Mouse (Mus musculus) kidney, embryonic 14.5 days (tissue): Measurements from ENCODE around the gene Dhx8. TPM values are rescaled to one million over a fixed set of nuclear protein-coding genes. Genes with fewer than 3 reads are reported as not detected.

Experiments
- ATAC-seq: fragments of 200-750 bp; cut with Nextera tagmentation; 2 replicates; pipeline ENCODE4 v1.8.0; 2017; ENCODE audit warnings: moderate number of reproducible peaks, mild to moderate bottlenecking, moderate TSS enrichment, moderate library complexity; ENCODE audit not compliant: low FRiP score, low TSS enrichment
- H3K27ac ChIP-seq: fragments of 300-500 bp; sonication (generic); 2 replicates; pipeline ENCODE4 v1.5.1; 2014; ENCODE audit warnings: low read depth, mild to moderate bottlenecking, low read length, moderate library complexity, mixed read lengths
- H3K27me3 ChIP-seq: fragments of 300-500 bp; sonication (generic); 2 replicates; pipeline ENCODE4 v1.6.1; 2014; ENCODE audit warnings: mild to moderate bottlenecking, low read length; ENCODE audit not compliant: control insufficient read depth, insufficient read depth
- H3K36me3 ChIP-seq: fragments of 300-500 bp; sonication (generic); 2 replicates; pipeline ENCODE4 v1.6.1; 2014; ENCODE audit warnings: low read length, mixed read lengths; ENCODE audit not compliant: control insufficient read depth, insufficient read depth
- H3K4me1 ChIP-seq: fragments of 300-500 bp; sonication (generic); 2 replicates; pipeline ENCODE4 v1.6.1; 2014; ENCODE audit warnings: low read length, mixed read lengths; ENCODE audit not compliant: control insufficient read depth, insufficient read depth
- H3K4me2 ChIP-seq: fragments of 300-500 bp; sonication (generic); replicated peaks from 2 replicates; pipeline ENCODE4 v1.6.1; 2014; ENCODE audit warnings: low read depth, mild to moderate bottlenecking, low read length
- H3K4me3 ChIP-seq: fragments of 300-500 bp; sonication (generic); 2 replicates; pipeline ENCODE4 v1.5.1; 2014; ENCODE audit warnings: mild to moderate bottlenecking, low read length
- H3K9ac ChIP-seq: fragments of 300-500 bp; sonication (generic); 2 replicates; pipeline ENCODE4 v1.6.1; 2014; ENCODE audit warnings: low read depth, mild to moderate bottlenecking, low read length, moderate library complexity
- H3K9me3 ChIP-seq: fragments of 300-500 bp; sonication (generic); 2 replicates; pipeline ENCODE4 v1.6.1; 2016; ENCODE audit warnings: low read length; ENCODE audit not compliant: control insufficient read depth
- WGBS: fragments of 180-500 bp; shearing (Covaris S2); extraction: QIAGEN DNeasy Blood & Tissue Kit; methylation state at CpG from one replicate; pipeline ENCODE4 v1.1.7; 2014; 5-methylcytosine and 5-hydroxymethylcytosine counted together
- polyA plus RNA-seq: library from polyadenylated mRNA; unstranded; fragments of >200 nt; fragmentation: Nextera tagmentation; extraction: Ambion mirVana; gene quantifications from 2 replicates; pipeline ENCODE4 v1.2.1, GENCODE M21; 2014

Dhx8 gene
- polyA plus RNA-seq, 1 experiment from 2014 or later: 38.1 TPM

GRCm38 (mm10) chr11:101797355-101797754 is 64.6 kb downstream of the Dhx8 start:
- 82% methylated on average over 2 of the region's 2 CpGs for WGBS

GRCm38 (mm10) chr11:101798083-101798482 is 65.4 kb downstream of the Dhx8 start:
- H3K9me3 ChIP-seq: no peaks in the 10 kb centered on the region
- H3K4me1 ChIP-seq: peaks cover 11% of the 10 kb centered on the region; the same call in 1 of the 2 replicates
- H3K27me3 ChIP-seq: 0 out of 2 replicates have a peak, but pooled peaks cover 5% of the 10 kb centered on the region
- no peak for ATAC-seq
- WGBS: 39% methylated on average over 8 of the region's 8 CpGs
- H3K27ac ChIP-seq: no peak overlapping the region
- H3K4me3 ChIP-seq: no peak overlapping the region
- H3K36me3 ChIP-seq: no peaks in the 10 kb centered on the region
- H3K9ac ChIP-seq: no peak overlapping the region
- no peak overlapping the region for H3K4me2 ChIP-seq

More at GRCm38 (mm10) chr11:101797355-101797754, 64.6 kb downstream of the Dhx8 start:
- H3K4me3 ChIP-seq: no peak overlapping the region
- no peak overlapping the region for H3K4me2 ChIP-seq
- ATAC-seq: no peak
- H3K9me3 ChIP-seq: no peaks in the 10 kb centered on the region
- 0 out of 2 replicates have a peak, but pooled peaks cover 3% of the 10 kb centered on the region for H3K27me3 ChIP-seq
- no peak overlapping the region for H3K9ac ChIP-seq
- H3K4me1 ChIP-seq: peaks cover 11% of the 10 kb centered on the region; the same call in 1 of the 2 replicates
- no peak overlapping the region for H3K27ac ChIP-seq
- H3K36me3 ChIP-seq: no peaks in the 10 kb centered on the region

GRCm38 (mm10) chr11:101801386-101801785 is 68.7 kb downstream of the Dhx8 start:
- ATAC-seq: no peak; the same call in 1 of the 2 replicates
- Histone ChIP-seq H3K36me3 (no peaks in the 10 kb centered on the region), H3K4me2 (no peak overlapping the region), H3K27ac (no peak overlapping the region), H3K4me1 (peaks cover 11% of the 10 kb centered on the region; the same call in 1 of the 2 replicates), H3K9me3 (no peaks in the 10 kb centered on the region), H3K9ac (no peak overlapping the region), H3K4me3 (no peak overlapping the region), H3K27me3 (0 out of 2 replicates have a peak, but pooled peaks cover 5% of the 10 kb centered on the region)
- WGBS: 7% methylated on average over 5 of the region's 5 CpGs

- 0 out of 2 replicates have a peak, but pooled peaks cover 5% of the 10 kb centered on the region for H3K27me3 ChIP-seq
- H3K36me3 ChIP-seq: no peaks in the 10 kb centered on the region
- H3K4me1 ChIP-seq: peaks cover 23% of the 10 kb centered on the region
- no peak overlapping the region for H3K27ac ChIP-seq
- 80% methylated on average over 8 of the region's 8 CpGs for WGBS
- H3K9ac ChIP-seq: no peak overlapping the region
- no peak for ATAC-seq
- H3K4me2 ChIP-seq: no peak overlapping the region
- H3K4me3 ChIP-seq: no peak overlapping the region
- H3K9me3 ChIP-seq: no peaks in the 10 kb centered on the region
Measured at GRCm38 (mm10) chr11:101805113-101805704, 72.5 kb downstream of the Dhx8 start.

GRCm38 (mm10) chr11:101806741-101807140 is 74.0 kb downstream of the Dhx8 start:
- H3K9ac ChIP-seq: no peak overlapping the region
- 0 out of 2 replicates have a peak, but pooled peaks cover 5% of the 10 kb centered on the region for H3K27me3 ChIP-seq
- ATAC-seq: no peak
- peaks cover 16% of the 10 kb centered on the region for H3K4me1 ChIP-seq
- H3K27ac ChIP-seq: no peak overlapping the region
- no peak overlapping the region for H3K4me2 ChIP-seq
- no peaks in the 10 kb centered on the region for H3K9me3 ChIP-seq
- H3K36me3 ChIP-seq: no peaks in the 10 kb centered on the region
- H3K4me3 ChIP-seq: no peak overlapping the region
- 53% methylated on average over 12 of the region's 12 CpGs for WGBS

GRCm38 (mm10) chr11:101807266-101807665 is 74.5 kb downstream of the Dhx8 start:
- Histone ChIP-seq H3K27ac (no peak overlapping the region), H3K4me3 (no peak overlapping the region), H3K4me1 (peaks cover 11% of the 10 kb centered on the region), H3K9me3 (no peaks in the 10 kb centered on the region), H3K36me3 (no peaks in the 10 kb centered on the region), H3K4me2 (no peak overlapping the region), H3K27me3 (0 out of 2 replicates have a peak, but pooled peaks cover 3% of the 10 kb centered on the region), H3K9ac (no peak overlapping the region)
- 73% methylated on average over 10 of the region's 10 CpGs for WGBS
- no peak for ATAC-seq

GRCm38 (mm10) chr11:101809060-101809828 is 76.5 kb downstream of the Dhx8 start:
- Histone ChIP-seq H3K9me3 (no peaks in the 10 kb centered on the region), H3K4me1 (peaks cover 11% of the 10 kb centered on the region), H3K9ac (no peak overlapping the region), H3K27ac (0 out of 2 replicates have a peak overlapping the region, but pooled peaks have one; percentile 47), H3K4me3 (no peak overlapping the region), H3K27me3 (no peaks in the 10 kb centered on the region), H3K4me2 (no peak overlapping the region), H3K36me3 (no peaks in the 10 kb centered on the region)
- 8% methylated on average over 15 of the region's 15 CpGs for WGBS
- ATAC-seq: no peak; the same call in 1 of the 2 replicates

GRCm38 (mm10) chr11:101813259-101813658 is 80.5 kb downstream of the Dhx8 start:
- 1% methylated on average over 7 of the region's 7 CpGs for WGBS
- no peak overlapping the region for H3K4me3 ChIP-seq
- peak; percentile 8; the same call in 1 of the 2 replicates for ATAC-seq
- H3K27me3 ChIP-seq: no peaks in the 10 kb centered on the region
- no peaks in the 10 kb centered on the region for H3K36me3 ChIP-seq
- no peaks in the 10 kb centered on the region for H3K9me3 ChIP-seq
- peaks cover 29% of the 10 kb centered on the region for H3K4me1 ChIP-seq
- H3K4me2 ChIP-seq: no peak overlapping the region
- no peak overlapping the region for H3K27ac ChIP-seq
- no peak overlapping the region for H3K9ac ChIP-seq
